Mouse (Mus musculus) urinary bladder, adult 2 months (tissue): ENCODE results near the gene Arntl2. TPM values are rescaled to one million over a fixed set of nuclear protein-coding genes. Genes with fewer than 3 reads are reported as not detected.
"Not testable (repeated sequence)": the region's sequence is repeated elsewhere in the genome, so short reads cannot be mapped to it uniquely, and the experiment has no call there.

ENCODE experiments used
- DNase-seq: peaks from one replicate; pipeline ENCODE4 v3.0.0; 2022; ENCODE audit warnings: low spot score
- polyA plus RNA-seq: library from polyadenylated mRNA; depleted of rRNA; stranded (reverse); fragments of >200 nt; gene quantifications from 2 replicates; pipeline ENCODE4 v1.2.3, GENCODE M21; 2012; rRNA removed

Arntl2 gene
- polyA plus RNA-seq, 1 experiment = 28.4 TPM

DNA sequence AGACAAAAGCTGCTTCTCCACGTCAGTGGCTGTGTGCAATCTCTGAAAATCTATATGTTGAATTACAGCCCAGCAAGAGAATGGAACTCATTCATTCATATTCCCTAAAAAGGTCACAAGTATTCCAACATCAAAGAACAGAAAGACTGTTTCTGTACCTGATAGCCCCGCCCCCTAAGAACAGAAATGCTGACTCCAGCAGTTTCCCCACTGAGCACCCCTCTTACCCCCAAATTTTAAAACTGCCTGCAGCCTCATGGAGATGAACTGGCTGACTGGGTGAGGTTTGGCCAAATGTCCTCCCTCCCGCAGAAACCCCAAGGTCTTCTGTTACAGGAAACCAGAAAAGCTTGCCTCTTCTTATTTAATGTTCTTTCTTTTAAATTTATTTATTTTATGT lies 51.5 kb downstream of the Arntl2 start:
- no peak for DNase-seq

GRCm38 (mm10) chr6:146848281-146848680 lies 52.4 kb downstream of the Arntl2 start:
- DNase-seq = no peak

- no peak for DNase-seq
Observed at GRCm38 (mm10) chr6:146850050-146850449, 54.2 kb downstream of the Arntl2 start, which contains the start of gene Smco2. Smco2 (plus strand) TSS chr6:146850104.

DNA sequence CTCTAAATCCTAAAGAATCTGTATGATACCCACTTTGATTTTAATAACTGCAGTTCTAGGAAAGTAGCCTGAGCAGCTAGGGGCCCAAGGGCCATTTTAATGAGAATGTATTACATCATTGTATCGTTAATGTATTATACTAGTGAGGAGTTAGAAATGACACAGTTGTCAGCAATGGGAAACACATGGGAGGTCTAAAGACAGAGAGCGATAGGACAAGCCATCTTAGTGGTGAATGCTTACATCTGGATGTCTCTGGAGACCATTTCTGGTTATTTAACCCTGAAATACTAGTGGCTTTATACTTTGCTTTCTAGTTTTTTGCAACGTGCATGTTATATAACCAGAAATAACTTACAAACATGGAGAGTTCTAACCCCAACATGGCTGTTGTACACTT lies 56.1 kb downstream of the Arntl2 start:
- DNase-seq = no peak

GRCm38 (mm10) chr6:146852739-146853138 lies 56.9 kb downstream of the Arntl2 start:
- no peak for DNase-seq

DNA sequence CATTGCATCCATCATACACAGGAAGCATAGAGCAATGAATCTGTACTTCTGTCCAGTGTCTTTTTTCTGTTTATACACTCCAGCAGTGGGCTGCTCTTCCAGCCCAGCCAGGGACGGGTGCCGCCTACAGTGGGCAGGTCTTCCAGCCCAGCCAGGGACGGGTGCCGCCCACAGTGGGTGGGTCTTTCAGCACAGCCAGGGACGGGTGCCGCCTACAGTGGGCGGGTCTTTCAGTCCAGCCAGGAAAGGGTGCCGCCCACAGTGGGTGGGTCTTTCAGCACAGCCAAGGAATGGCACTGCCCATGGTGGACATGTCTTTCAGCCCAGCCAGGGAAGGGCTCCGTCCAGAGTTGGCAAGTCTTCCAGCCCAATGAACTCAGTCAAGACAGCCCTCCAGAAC lies 59.3 kb downstream of the Arntl2 start:
- DNase-seq = no peak

- DNase-seq = no peak
Observed at GRCm38 (mm10) chr6:146857386-146857785, 61.5 kb downstream of the Arntl2 start.

DNA sequence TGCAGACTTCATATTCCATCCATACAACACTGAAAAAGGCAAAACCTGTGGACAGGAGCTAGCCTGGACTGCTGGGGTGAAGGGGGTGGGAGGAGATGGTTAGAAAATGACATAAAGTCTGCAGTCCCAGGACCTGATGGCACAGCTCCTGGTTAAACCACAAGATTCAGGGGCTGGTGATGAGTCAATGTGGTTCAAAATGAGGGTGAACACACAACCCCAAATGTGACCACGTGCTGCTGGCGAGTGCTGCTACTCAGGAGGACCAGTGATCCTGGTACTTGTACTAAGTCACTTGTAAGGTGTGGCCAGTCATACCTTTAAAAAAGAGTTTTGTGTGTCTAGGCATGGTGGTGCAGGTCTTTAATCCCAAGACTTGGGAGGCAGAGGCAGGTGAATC lies 67.3 kb downstream of the Arntl2 start:
- DNase-seq = no peak

GRCm38 (mm10) chr6:146864370-146864769 lies 68.5 kb downstream of the Arntl2 start:
- not testable (repeated sequence) for DNase-seq

GRCm38 (mm10) chr6:146865701-146866100 lies 69.8 kb downstream of the Arntl2 start:
- DNase-seq = no peak

- DNase-seq = no peak
Observed at GRCm38 (mm10) chr6:146871975-146872374, 76.1 kb downstream of the Arntl2 start.

- DNase-seq = no peak
Observed at GRCm38 (mm10) chr6:146874415-146874814, 78.6 kb downstream of the Arntl2 start.

- no peak for DNase-seq
Observed at GRCm38 (mm10) chr6:146876820-146877219, 81.0 kb downstream of the Arntl2 start.

DNA sequence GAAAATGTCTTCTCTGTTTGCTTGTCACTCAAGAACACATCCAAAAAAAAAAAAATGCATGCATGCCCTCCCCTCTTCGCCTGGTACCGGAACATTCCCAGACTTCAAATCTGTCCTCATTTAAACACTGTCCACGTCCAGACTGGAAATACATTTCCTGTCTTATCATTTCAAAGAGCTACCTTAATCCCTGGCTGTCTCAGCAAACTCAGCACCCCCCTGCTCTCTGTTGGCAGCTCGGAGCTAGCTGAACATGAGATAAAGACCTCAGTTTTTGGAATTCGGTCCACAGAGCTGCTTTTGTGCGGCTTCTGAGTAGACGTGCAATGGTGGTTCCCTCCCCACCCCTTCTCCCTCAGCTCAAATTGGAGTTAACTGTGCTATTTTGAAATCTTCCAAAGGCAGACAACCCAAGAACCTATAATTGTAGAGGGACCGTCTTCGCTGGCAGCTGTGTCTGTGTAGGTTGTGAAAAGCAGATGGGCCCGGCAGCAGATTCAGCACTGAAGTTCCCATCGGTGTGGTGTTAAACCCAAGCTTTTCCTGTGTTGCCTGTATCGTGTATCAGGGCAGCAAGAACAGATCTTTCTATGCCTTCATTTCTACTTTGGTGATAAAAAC lies 81.7 kb downstream of the Arntl2 start:
- DNase-seq = no peak

GRCm38 (mm10) chr6:146878926-146879325 lies 83.1 kb downstream of the Arntl2 start:
- no peak for DNase-seq

DNA sequence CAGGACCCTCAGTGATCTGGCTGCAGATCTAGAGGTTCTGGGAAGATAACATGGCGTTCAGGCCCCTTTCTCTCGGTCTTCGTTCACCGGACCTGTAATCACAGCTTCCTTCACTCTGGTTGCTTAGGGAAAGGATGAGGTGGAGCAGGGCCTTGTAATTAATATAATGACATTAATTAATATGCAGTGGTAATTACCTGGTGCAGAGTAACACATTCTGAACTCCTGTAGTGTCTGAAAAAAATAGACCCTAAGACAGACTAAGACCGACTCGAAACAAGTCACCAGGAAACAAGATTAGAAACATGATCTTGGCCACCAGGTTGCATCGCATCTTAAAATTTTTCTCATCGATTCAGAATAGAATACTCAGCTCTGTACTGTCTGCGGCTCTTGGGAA lies 84.0 kb downstream of the Arntl2 start:
- DNase-seq = no peak

- DNase-seq = no peak
Observed at GRCm38 (mm10) chr6:146880296-146880695, 84.4 kb downstream of the Arntl2 start.

DNA sequence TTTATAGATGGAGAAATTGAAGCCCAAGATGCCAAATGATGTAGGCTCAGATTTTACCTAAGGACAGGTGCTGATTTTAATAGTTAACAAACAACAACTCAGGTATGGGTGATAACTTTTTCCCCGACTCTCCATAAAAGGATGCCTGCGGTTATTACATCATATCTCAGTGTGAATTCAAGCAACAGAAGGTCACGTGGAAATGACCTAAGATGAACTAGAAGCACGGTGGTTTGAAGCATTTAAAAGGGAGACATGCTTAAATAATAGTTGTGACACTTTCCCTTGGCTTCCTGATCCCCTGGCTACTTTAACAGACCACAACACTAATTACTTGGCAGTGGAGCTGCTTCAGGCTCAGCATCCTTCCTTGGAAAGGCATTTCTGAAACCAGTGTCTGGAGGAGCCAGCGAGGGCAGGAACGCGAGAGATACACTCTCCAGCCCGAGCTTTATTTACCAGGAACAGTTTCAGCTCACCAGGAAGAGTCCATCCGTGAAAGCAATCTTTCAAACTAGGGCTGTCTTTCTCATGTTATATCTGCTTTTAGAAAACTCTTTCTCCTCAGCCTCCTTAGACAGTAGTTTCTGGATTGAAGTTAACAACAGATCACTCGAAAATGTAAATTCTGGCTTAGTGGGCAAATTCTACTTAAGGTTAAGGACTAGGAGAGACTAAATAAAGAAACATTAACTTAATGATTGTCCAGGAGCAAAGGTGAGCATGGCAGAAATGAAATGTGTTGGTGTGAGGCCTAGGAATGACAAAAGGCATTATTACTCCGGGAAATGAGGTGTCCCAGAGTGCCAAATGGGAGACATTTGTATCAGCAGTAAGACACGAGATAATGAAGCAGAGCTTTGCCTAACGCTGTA lies 86.3 kb downstream of the Arntl2 start:
- DNase-seq = no peak

Other genes with a start within 250 kb of the Arntl2 start
- 83.9 and 91.5 TPM in 2 replicates for gene Fgfr1op2, start 218.9 kb upstream of the Arntl2 start, polyA plus RNA-seq
- 48.0 and 54.4 TPM in 2 replicates for gene Ints13, start 218.2 kb upstream of the Arntl2 start, polyA plus RNA-seq
- gene Med21, start 153.5 kb upstream of the Arntl2 start, polyA plus RNA-seq = 77.1 and 98.5 TPM in 2 replicates
- 19.6 and 29.0 TPM in 2 replicates for gene Tm7sf3, start 153.2 kb upstream of the Arntl2 start, polyA plus RNA-seq
- gene Stk38l, start 71.1 kb upstream of the Arntl2 start, polyA plus RNA-seq = 14.2 and 15.7 TPM in 2 replicates
- not detected in 2 replicates for gene Smco2, start 54.0 kb downstream of the Arntl2 start, polyA plus RNA-seq
- gene Ppfibp1, start 92.4 kb downstream of the Arntl2 start, polyA plus RNA-seq = 64.0 TPM in 2 replicates
- not detected in 2 replicates for gene 1700034J05Rik, start 158.4 kb downstream of the Arntl2 start, polyA plus RNA-seq
- 1.2 and 1.3 TPM in 2 replicates for gene Rep15, start 236.5 kb downstream of the Arntl2 start, polyA plus RNA-seq
- gene Mrps35, start 246.7 kb downstream of the Arntl2 start, polyA plus RNA-seq = 51.2 and 58.6 TPM in 2 replicates